Mouse (Mus musculus) midbrain, postnatal 0 days (tissue): ENCODE results near the gene Cyp4f14. TPM values are rescaled to one million over a fixed set of nuclear protein-coding genes. Genes with fewer than 3 reads are reported as not detected.

ENCODE experiments used
- ATAC-seq: fragments of 200-750 bp; cut with Nextera tagmentation; 2 replicates; pipeline ENCODE4 v1.8.0; 2017; ENCODE audit warnings: moderate number of reproducible peaks, mild to moderate bottlenecking, moderate TSS enrichment, moderate library complexity; ENCODE audit not compliant: low FRiP score
- DNase-seq: peaks from one replicate; pipeline ENCODE4 v3.0.0-alpha.2; 2015; ENCODE audit warnings: low spot score
- H3K27ac ChIP-seq: fragments of 300-500 bp; sonication (generic); 2 replicates; pipeline ENCODE4 v1.5.1; 2014; ENCODE audit warnings: low read depth, mild to moderate bottlenecking, low read length, mixed read lengths
- H3K27me3 ChIP-seq: fragments of 300-500 bp; sonication (generic); 2 replicates; pipeline ENCODE4 v1.6.1; 2014; ENCODE audit warnings: low read length, control low read depth, mixed read lengths; ENCODE audit not compliant: insufficient read depth
- H3K36me3 ChIP-seq: fragments of 300-500 bp; sonication (generic); 2 replicates; pipeline ENCODE4 v1.6.1; 2014; ENCODE audit warnings: low read length, control low read depth, mixed read lengths; ENCODE audit not compliant: insufficient read depth
- H3K4me1 ChIP-seq: fragments of 300-500 bp; sonication (generic); 2 replicates; pipeline ENCODE4 v1.6.1; 2014; ENCODE audit warnings: mild to moderate bottlenecking, control low read depth, antibody characterized with exemption, low read length, mixed read lengths; ENCODE audit not compliant: insufficient read depth
- H3K4me2 ChIP-seq: fragments of 300-500 bp; sonication (generic); 2 replicates; pipeline ENCODE4 v1.6.1; 2014; ENCODE audit warnings: low read depth, mild to moderate bottlenecking, low read length, mixed read lengths; ENCODE audit not compliant: poor library complexity, severe bottlenecking
- H3K4me3 ChIP-seq: fragments of 300-500 bp; sonication (generic); 2 replicates; pipeline ENCODE4 v1.5.1; 2014; ENCODE audit warnings: low read depth, mild to moderate bottlenecking, low read length, moderate library complexity
- H3K9ac ChIP-seq: fragments of 300-500 bp; sonication (generic); replicated peaks from 2 replicates; pipeline ENCODE4 v1.6.1; 2014; ENCODE audit warnings: mild to moderate bottlenecking, low read length, moderate library complexity, mixed read lengths; ENCODE audit not compliant: poor library complexity, severe bottlenecking
- H3K9me3 ChIP-seq: fragments of 300-500 bp; sonication (generic); 2 replicates; pipeline ENCODE4 v1.6.1; 2016; ENCODE audit warnings: low read length, control low read depth
- CTCF ChIP-seq: IDR thresholded peaks from 2 replicates; pipeline ENCODE4 v1.5.1; 2016; ENCODE audit warnings: antibody characterized with exemption, mild to moderate bottlenecking
- WGBS: fragments of 180-500 bp; shearing (Covaris S2); extraction: QIAGEN DNeasy Blood & Tissue Kit; methylation state at CpG from one replicate; pipeline ENCODE4 v1.1.7; 2014; 5-methylcytosine and 5-hydroxymethylcytosine counted together
- polyA plus RNA-seq: library from polyadenylated mRNA; unstranded; fragments of >200 nt; fragmentation: Nextera tagmentation; extraction: Ambion mirVana; gene quantifications from 2 replicates; pipeline ENCODE4 v1.2.1, GENCODE M21; 2015
- total RNA-seq: library from RNA; depleted of rRNA; stranded (reverse); fragments of >200 nt; gene quantifications from 2 replicates; pipeline ENCODE4 v1.2.3, GENCODE M21; 2014

Cyp4f14 gene
- total and polyA plus RNA-seq, 2 experiments from 2014 or later = 0.77 to 1.2 TPM

GRCm38 (mm10) chr17:32947215-32947914 is 30.2 kb upstream of the Cyp4f14 start, which contains the start of gene Cyp4f13:
TSS of gene Cyp4f13 (minus strand) at chr17:32947402.
- Histone ChIP-seq H3K4me1 (no peaks in the 10 kb centered on the region; the same call in 1 of the 2 replicates), H3K9me3 (no peaks in the 10 kb centered on the region), H3K4me2 (peak within 1 kb of the TSS; percentile 68), H3K4me3 (peak within 1 kb of the TSS; percentile 43), H3K27ac (peak within 1 kb of the TSS; percentile 48), H3K9ac (peak within 1 kb of the TSS; percentile 51), H3K27me3 (no peaks in the 10 kb centered on the region), H3K36me3 (no peaks in the 10 kb centered on the region)
- TF ChIP-seq CTCF = no peak
- WGBS = 31% methylated on average over 12 of the region's 12 CpGs
- DNase-seq = peak; percentile 93
- ATAC-seq = peak; percentile 93

- TF ChIP-seq CTCF = no peak
- peak overlapping the region; percentile 43 for H3K4me3 ChIP-seq
- H3K9ac ChIP-seq = peak overlapping the region; percentile 51
- DNase-seq = no peak
- no peaks in the 10 kb centered on the region; the same call in 1 of the 2 replicates for H3K4me1 ChIP-seq
- ATAC-seq = no peak
- no peaks in the 10 kb centered on the region for H3K9me3 ChIP-seq
- WGBS = 68% methylated on average over 9 of the region's 9 CpGs
- H3K27ac ChIP-seq = peak overlapping the region; percentile 34; the same call in 1 of the 2 replicates
- no peaks in the 10 kb centered on the region for H3K27me3 ChIP-seq
- peak overlapping the region; percentile 68 for H3K4me2 ChIP-seq
- no peaks in the 10 kb centered on the region for H3K36me3 ChIP-seq
Measured at GRCm38 (mm10) chr17:32946716-32947115, 29.6 kb upstream of the Cyp4f14 start.

- no peaks in the 10 kb centered on the region for H3K27me3 ChIP-seq
- WGBS = 57% methylated on average over 3 of the region's 3 CpGs
- DNase-seq (no peak), ATAC-seq (no peak)
- peak; percentile 31; the same call in 1 of the 2 replicates for TF ChIP-seq CTCF
- no peaks in the 10 kb centered on the region; the same call in 1 of the 2 replicates for H3K4me1 ChIP-seq
- no peak overlapping the region for H3K4me2 ChIP-seq
- H3K9ac ChIP-seq = no peak overlapping the region
- H3K9me3 ChIP-seq = no peaks in the 10 kb centered on the region
- no peak overlapping the region for H3K27ac ChIP-seq
- H3K36me3 ChIP-seq = no peaks in the 10 kb centered on the region
- H3K4me3 ChIP-seq = no peak overlapping the region
Measured at GRCm38 (mm10) chr17:32944402-32945035, 27.4 kb upstream of the Cyp4f14 start.

- no peaks in the 10 kb centered on the region for H3K9me3 ChIP-seq
- ATAC-seq (no peak), DNase-seq (no peak)
- no peaks in the 10 kb centered on the region; the same call in 1 of the 2 replicates for H3K4me1 ChIP-seq
- H3K4me2 ChIP-seq = no peak overlapping the region
- H3K27me3 ChIP-seq = no peaks in the 10 kb centered on the region
- WGBS = 92% methylated on average over 3 of the region's 3 CpGs
- H3K4me3 ChIP-seq = no peak overlapping the region
- TF ChIP-seq CTCF = no peak
- no peak overlapping the region for H3K9ac ChIP-seq
- H3K27ac ChIP-seq = no peak overlapping the region
- H3K36me3 ChIP-seq = no peaks in the 10 kb centered on the region
Measured at GRCm38 (mm10) chr17:32943661-32944060, 26.5 kb upstream of the Cyp4f14 start.

GRCm38 (mm10) chr17:32939831-32940230 is 22.7 kb upstream of the Cyp4f14 start:
- no peak for ATAC-seq
- H3K4me1 ChIP-seq = no peaks in the 10 kb centered on the region
- H3K27ac ChIP-seq = no peak overlapping the region
- H3K4me2 ChIP-seq = no peak overlapping the region
- no peak for DNase-seq
- H3K9me3 ChIP-seq = no peaks in the 10 kb centered on the region
- no peak for TF ChIP-seq CTCF
- no peaks in the 10 kb centered on the region for H3K27me3 ChIP-seq
- no peak overlapping the region for H3K9ac ChIP-seq
- WGBS = 89% methylated on average over 4 of the region's 4 CpGs
- no peak overlapping the region for H3K4me3 ChIP-seq
- H3K36me3 ChIP-seq = no peaks in the 10 kb centered on the region

GRCm38 (mm10) chr17:32927803-32928202 is 10.7 kb upstream of the Cyp4f14 start:
- H3K36me3 ChIP-seq = no peaks in the 10 kb centered on the region
- H3K27me3 ChIP-seq = no peaks in the 10 kb centered on the region
- peaks cover 3% of the 10 kb centered on the region for H3K4me1 ChIP-seq
- ATAC-seq (no peak), DNase-seq (no peak)
- H3K27ac ChIP-seq = no peak overlapping the region
- 77% methylated on average over 5 of the region's 5 CpGs for WGBS
- H3K4me3 ChIP-seq = no peak overlapping the region
- H3K9me3 ChIP-seq = no peaks in the 10 kb centered on the region
- H3K9ac ChIP-seq = no peak overlapping the region
- no peak overlapping the region for H3K4me2 ChIP-seq
- no peak for TF ChIP-seq CTCF
